Mouse (Mus musculus) neural tube, embryonic 14.5 days (tissue): ENCODE measurements around the gene Mink1. TPM values are rescaled to one million over a fixed set of nuclear protein-coding genes. Genes with fewer than 3 reads are reported as not detected.

Experiments
- ATAC-seq: fragments of 200-750 bp; cut with Nextera tagmentation; 2 replicates; pipeline ENCODE4 v1.8.0; 2017; ENCODE audit warnings: low read depth, mild to moderate bottlenecking, moderate TSS enrichment, moderate library complexity
- H3K27ac ChIP-seq: fragments of 300-500 bp; sonication (generic); 2 replicates; pipeline ENCODE4 v1.5.1; 2014; ENCODE audit warnings: low read depth, mild to moderate bottlenecking, control low read depth, low read length, moderate library complexity, mixed read lengths
- H3K27me3 ChIP-seq: fragments of 300-500 bp; sonication (generic); 2 replicates; pipeline ENCODE4 v1.6.1; 2014; ENCODE audit warnings: low read length; ENCODE audit not compliant: control insufficient read depth, insufficient read depth
- H3K36me3 ChIP-seq: fragments of 300-500 bp; sonication (generic); 2 replicates; pipeline ENCODE4 v1.6.1; 2014; ENCODE audit warnings: low read length, mixed read lengths; ENCODE audit not compliant: control insufficient read depth, insufficient read depth
- H3K4me1 ChIP-seq: fragments of 300-500 bp; sonication (generic); 2 replicates; pipeline ENCODE4 v1.6.1; 2014; ENCODE audit warnings: low read length; ENCODE audit not compliant: control insufficient read depth, insufficient read depth
- H3K4me2 ChIP-seq: fragments of 300-500 bp; sonication (generic); 2 replicates; pipeline ENCODE4 v1.6.1; 2014; ENCODE audit warnings: mild to moderate bottlenecking, low read depth, low read length, control low read depth
- H3K4me3 ChIP-seq: fragments of 300-500 bp; sonication (generic); 2 replicates; pipeline ENCODE4 v1.5.1; 2014; ENCODE audit warnings: low read depth, low read length, control low read depth, mixed read lengths
- H3K9ac ChIP-seq: fragments of 300-500 bp; sonication (generic); replicated peaks from 2 replicates; pipeline ENCODE4 v1.6.1; 2014; ENCODE audit warnings: low read depth, mild to moderate bottlenecking, control low read depth, low read length, mixed read lengths
- H3K9me3 ChIP-seq: fragments of 300-500 bp; sonication (generic); 2 replicates; pipeline ENCODE4 v1.6.1; 2016; ENCODE audit warnings: low read length; ENCODE audit not compliant: control insufficient read depth
- WGBS: fragments of 180-500 bp; shearing (Covaris S2); extraction: QIAGEN DNeasy Blood & Tissue Kit; methylation state at CpG from one replicate; pipeline ENCODE4 v1.1.7; 2014; 5-methylcytosine and 5-hydroxymethylcytosine counted together
- polyA plus RNA-seq: library from polyadenylated mRNA; unstranded; fragments of >200 nt; fragmentation: Nextera tagmentation; extraction: Ambion mirVana; gene quantifications from 2 replicates; pipeline ENCODE4 v1.2.1, GENCODE M21; 2014

Mink1 gene
- polyA plus RNA-seq, 1 experiment from 2014 or later: 20.2 TPM

DNA sequence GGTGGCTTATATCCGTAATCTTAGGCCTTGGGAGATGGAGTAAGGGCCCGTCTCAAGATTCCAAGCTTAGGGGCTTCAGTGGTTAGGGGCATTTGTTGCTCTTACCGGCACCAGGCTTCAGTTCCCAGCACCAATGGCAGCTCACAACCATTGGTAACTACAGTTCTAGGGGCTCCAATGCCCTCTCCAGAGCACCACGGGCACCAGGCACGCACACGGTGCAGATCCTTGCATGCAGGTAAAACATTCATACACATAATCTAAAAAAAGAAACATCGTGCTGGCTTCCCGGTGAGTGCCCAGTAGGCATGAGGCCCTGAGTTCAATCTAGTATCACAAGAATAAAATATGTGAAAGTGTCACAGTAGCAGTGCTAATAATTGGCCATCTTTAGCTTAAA, 100.4 kb downstream of the Mink1 start:
- WGBS: over 99% methylated on average over 8 of the region's 8 CpGs
- peaks cover 33% of the 10 kb centered on the region for H3K36me3 ChIP-seq

GRCm38 (mm10) chr11:70663957-70664356, 101.3 kb downstream of the Mink1 start:
- 96% methylated on average over 6 of the region's 6 CpGs for WGBS
- ATAC-seq: no peak
- no peaks in the 10 kb centered on the region for H3K27me3 ChIP-seq
- H3K4me2 ChIP-seq: no peak overlapping the region
- H3K36me3 ChIP-seq: peaks cover 33% of the 10 kb centered on the region
- H3K4me3 ChIP-seq: no peak overlapping the region
- H3K4me1 ChIP-seq: peaks cover 8% of the 10 kb centered on the region
- no peak overlapping the region for H3K27ac ChIP-seq
- H3K9ac ChIP-seq: no peak overlapping the region
- no peaks in the 10 kb centered on the region for H3K9me3 ChIP-seq

More for the DNA sequence above, 100.4 kb downstream of the Mink1 start:
- H3K27me3 ChIP-seq: no peaks in the 10 kb centered on the region
- H3K9ac ChIP-seq: no peak overlapping the region
- no peak overlapping the region for H3K27ac ChIP-seq
- ATAC-seq: no peak
- H3K9me3 ChIP-seq: no peaks in the 10 kb centered on the region
- no peak overlapping the region for H3K4me2 ChIP-seq
- H3K4me3 ChIP-seq: no peak overlapping the region
- H3K4me1 ChIP-seq: peaks cover 6% of the 10 kb centered on the region

Other genes with a start within 250 kb of the Mink1 start
- not detected in 2 replicates for gene Alox12e, start 240.3 kb upstream of the Mink1 start, polyA plus RNA-seq
- gene Alox15, start 210.8 kb upstream of the Mink1 start, polyA plus RNA-seq: not detected in 2 replicates
- gene Pelp1, start 152.8 kb upstream of the Mink1 start, polyA plus RNA-seq: 29.3 and 32.1 TPM in 2 replicates
- gene Arrb2, start 130.2 kb upstream of the Mink1 start, polyA plus RNA-seq: 44.1 and 54.5 TPM in 2 replicates
- 41.4 and 46.6 TPM in 2 replicates for gene Med11, start 111.0 kb upstream of the Mink1 start, polyA plus RNA-seq
- gene Zmynd15, start 103.4 kb upstream of the Mink1 start, polyA plus RNA-seq: 0.31 and 1.5 TPM in 2 replicates
- 1.2 and 14.6 TPM in 2 replicates for gene Cxcl16, start 102.9 kb upstream of the Mink1 start, polyA plus RNA-seq
- gene Tm4sf5, start 57.6 kb upstream of the Mink1 start, polyA plus RNA-seq: 1.8 and 3.7 TPM in 2 replicates
- gene Vmo1, start 48.3 kb upstream of the Mink1 start, polyA plus RNA-seq: not detected in 2 replicates
- 0.27 TPM in 1 of 2 replicates, not detected in the other for gene Gltpd2, start 43.7 kb upstream of the Mink1 start, polyA plus RNA-seq
- 743 and 801 TPM in 2 replicates for gene Psmb6, start 37.5 kb upstream of the Mink1 start, polyA plus RNA-seq
- not detected in 2 replicates for gene Gm40193, start 29.9 kb upstream of the Mink1 start, polyA plus RNA-seq
- 13.7 and 16.6 TPM in 2 replicates for gene Pld2, start 22.8 kb upstream of the Mink1 start, polyA plus RNA-seq
- gene 4930544D05Rik, start 53.0 kb downstream of the Mink1 start, polyA plus RNA-seq: not detected in 2 replicates
- 0.22 TPM in 1 of 2 replicates, not detected in the other for gene Chrne, start 56.3 kb downstream of the Mink1 start, polyA plus RNA-seq
- 0.27 and 0.31 TPM in 2 replicates for gene Gp1ba, start 76.2 kb downstream of the Mink1 start, polyA plus RNA-seq
- gene Rnf167, start 84.4 kb downstream of the Mink1 start, polyA plus RNA-seq: 98.6 and 110 TPM in 2 replicates
- gene Slc25a11, start 84.6 kb downstream of the Mink1 start, polyA plus RNA-seq: 156 and 172 TPM in 2 replicates
- gene Pfn1, start 91.8 kb downstream of the Mink1 start, polyA plus RNA-seq: 578 and 686 TPM in 2 replicates
- gene Eno3, start 94.3 kb downstream of the Mink1 start, polyA plus RNA-seq: 8.3 and 10.1 TPM in 2 replicates
- 136 and 151 TPM in 2 replicates for gene Spag7, start 106.5 kb downstream of the Mink1 start, polyA plus RNA-seq
- gene Camta2, start 125.2 kb downstream of the Mink1 start, polyA plus RNA-seq: 24.9 and 29.0 TPM in 2 replicates
- gene Inca1, start 137.3 kb downstream of the Mink1 start, polyA plus RNA-seq: 1.4 and 1.5 TPM in 2 replicates
- gene Kif1c, start 137.7 kb downstream of the Mink1 start, polyA plus RNA-seq: 3.1 and 3.2 TPM in 2 replicates
- 16.3 and 19.8 TPM in 2 replicates for gene Zfp3, start 201.3 kb downstream of the Mink1 start, polyA plus RNA-seq
- gene Scimp, start 249.7 kb downstream of the Mink1 start, polyA plus RNA-seq: not detected in 2 replicates